Mouse (Mus musculus) kidney, embryonic 14.5 days (tissue): ENCODE measurements around the gene Nav2. TPM values are rescaled to one million over a fixed set of nuclear protein-coding genes. Genes with fewer than 3 reads are reported as not detected.

Source experiments
- ATAC-seq: fragments of 200-750 bp; cut with Nextera tagmentation; 2 replicates; pipeline ENCODE4 v1.8.0; 2017; ENCODE audit warnings: moderate number of reproducible peaks, mild to moderate bottlenecking, moderate TSS enrichment, moderate library complexity; ENCODE audit not compliant: low FRiP score, low TSS enrichment
- H3K27ac ChIP-seq: fragments of 300-500 bp; sonication (generic); 2 replicates; pipeline ENCODE4 v1.5.1; 2014; ENCODE audit warnings: low read depth, mild to moderate bottlenecking, low read length, moderate library complexity, mixed read lengths
- H3K27me3 ChIP-seq: fragments of 300-500 bp; sonication (generic); 2 replicates; pipeline ENCODE4 v1.6.1; 2014; ENCODE audit warnings: mild to moderate bottlenecking, low read length; ENCODE audit not compliant: control insufficient read depth, insufficient read depth
- H3K36me3 ChIP-seq: fragments of 300-500 bp; sonication (generic); 2 replicates; pipeline ENCODE4 v1.6.1; 2014; ENCODE audit warnings: low read length, mixed read lengths; ENCODE audit not compliant: control insufficient read depth, insufficient read depth
- H3K4me1 ChIP-seq: fragments of 300-500 bp; sonication (generic); 2 replicates; pipeline ENCODE4 v1.6.1; 2014; ENCODE audit warnings: low read length, mixed read lengths; ENCODE audit not compliant: control insufficient read depth, insufficient read depth
- H3K4me2 ChIP-seq: fragments of 300-500 bp; sonication (generic); replicated peaks from 2 replicates; pipeline ENCODE4 v1.6.1; 2014; ENCODE audit warnings: low read depth, mild to moderate bottlenecking, low read length
- H3K4me3 ChIP-seq: fragments of 300-500 bp; sonication (generic); 2 replicates; pipeline ENCODE4 v1.5.1; 2014; ENCODE audit warnings: mild to moderate bottlenecking, low read length
- H3K9ac ChIP-seq: fragments of 300-500 bp; sonication (generic); 2 replicates; pipeline ENCODE4 v1.6.1; 2014; ENCODE audit warnings: low read depth, mild to moderate bottlenecking, low read length, moderate library complexity
- H3K9me3 ChIP-seq: fragments of 300-500 bp; sonication (generic); 2 replicates; pipeline ENCODE4 v1.6.1; 2016; ENCODE audit warnings: low read length; ENCODE audit not compliant: control insufficient read depth
- WGBS: fragments of 180-500 bp; shearing (Covaris S2); extraction: QIAGEN DNeasy Blood & Tissue Kit; methylation state at CpG from one replicate; pipeline ENCODE4 v1.1.7; 2014; 5-methylcytosine and 5-hydroxymethylcytosine counted together
- polyA plus RNA-seq: library from polyadenylated mRNA; unstranded; fragments of >200 nt; fragmentation: Nextera tagmentation; extraction: Ambion mirVana; gene quantifications from 2 replicates; pipeline ENCODE4 v1.2.1, GENCODE M21; 2014

The Nav2 gene
- polyA plus RNA-seq, 1 experiment from 2014 or later, result 49.2 TPM

DNA sequence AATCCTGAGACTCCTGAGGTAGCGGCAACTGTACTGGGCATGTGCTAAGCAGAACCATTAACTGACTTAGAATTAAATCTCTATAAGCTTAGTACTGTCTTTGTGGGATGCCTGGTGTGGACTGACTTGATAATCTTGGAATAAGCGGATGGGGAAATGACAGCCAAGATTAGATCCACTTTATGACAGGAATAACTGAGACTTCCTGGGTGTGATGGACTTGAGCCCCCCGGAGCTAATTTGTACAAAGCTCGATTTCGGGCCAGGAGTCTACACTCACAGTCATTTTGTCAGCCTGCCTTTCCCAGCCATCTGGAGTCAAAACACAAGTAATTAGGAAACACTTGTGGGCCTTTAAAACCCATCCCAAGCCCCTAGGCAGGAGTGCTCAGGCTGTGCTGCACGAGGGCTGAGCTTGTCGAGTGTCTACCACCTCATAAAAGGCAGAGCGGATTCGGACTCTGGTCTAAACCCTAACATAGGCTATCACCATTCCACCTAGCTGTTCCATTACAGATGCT, 359.9 kb downstream of the Nav2 start:
- H3K27ac ChIP-seq, result no peak overlapping the region
- ATAC-seq, result no peak
- peaks cover 2% of the 10 kb centered on the region; the same call in 1 of the 2 replicates for H3K27me3 ChIP-seq
- no peaks in the 10 kb centered on the region for H3K9me3 ChIP-seq
- no peak overlapping the region for H3K9ac ChIP-seq
- H3K4me2 ChIP-seq, result no peak overlapping the region
- H3K4me3 ChIP-seq, result no peak overlapping the region
- WGBS, result 80% methylated on average over 9 of the region's 9 CpGs
- H3K36me3 ChIP-seq, result no peaks in the 10 kb centered on the region
- no peaks in the 10 kb centered on the region for H3K4me1 ChIP-seq

DNA sequence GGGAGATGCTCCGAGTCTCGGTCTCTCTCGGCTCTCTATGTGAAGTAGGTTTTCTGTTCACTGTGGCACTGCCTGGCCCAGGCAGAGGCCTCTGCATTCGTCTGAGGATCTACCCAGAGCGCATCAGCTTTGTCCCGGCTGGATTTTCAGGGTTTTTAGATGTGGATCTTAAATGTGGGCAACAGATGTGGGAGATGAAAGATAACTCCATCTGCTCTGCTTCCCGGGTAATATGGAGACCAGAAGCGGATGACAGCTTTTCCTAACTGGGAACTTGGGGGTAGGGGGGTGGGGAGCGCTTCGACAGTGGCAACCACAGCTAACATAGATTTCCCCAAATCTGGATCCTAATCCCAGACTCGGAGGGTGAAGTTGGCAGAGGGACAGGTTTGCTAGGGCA, 362.3 kb downstream of the Nav2 start:
- Histone ChIP-seq H3K4me3 (no peak overlapping the region), H3K4me2 (no peak overlapping the region), H3K27me3 (peaks cover 2% of the 10 kb centered on the region; the same call in 1 of the 2 replicates), H3K27ac (no peak overlapping the region), H3K4me1 (no peaks in the 10 kb centered on the region), H3K9ac (no peak overlapping the region), H3K36me3 (no peaks in the 10 kb centered on the region), H3K9me3 (no peaks in the 10 kb centered on the region)
- no peak for ATAC-seq
- WGBS, result 84% methylated on average over 11 of the region's 11 CpGs

DNA sequence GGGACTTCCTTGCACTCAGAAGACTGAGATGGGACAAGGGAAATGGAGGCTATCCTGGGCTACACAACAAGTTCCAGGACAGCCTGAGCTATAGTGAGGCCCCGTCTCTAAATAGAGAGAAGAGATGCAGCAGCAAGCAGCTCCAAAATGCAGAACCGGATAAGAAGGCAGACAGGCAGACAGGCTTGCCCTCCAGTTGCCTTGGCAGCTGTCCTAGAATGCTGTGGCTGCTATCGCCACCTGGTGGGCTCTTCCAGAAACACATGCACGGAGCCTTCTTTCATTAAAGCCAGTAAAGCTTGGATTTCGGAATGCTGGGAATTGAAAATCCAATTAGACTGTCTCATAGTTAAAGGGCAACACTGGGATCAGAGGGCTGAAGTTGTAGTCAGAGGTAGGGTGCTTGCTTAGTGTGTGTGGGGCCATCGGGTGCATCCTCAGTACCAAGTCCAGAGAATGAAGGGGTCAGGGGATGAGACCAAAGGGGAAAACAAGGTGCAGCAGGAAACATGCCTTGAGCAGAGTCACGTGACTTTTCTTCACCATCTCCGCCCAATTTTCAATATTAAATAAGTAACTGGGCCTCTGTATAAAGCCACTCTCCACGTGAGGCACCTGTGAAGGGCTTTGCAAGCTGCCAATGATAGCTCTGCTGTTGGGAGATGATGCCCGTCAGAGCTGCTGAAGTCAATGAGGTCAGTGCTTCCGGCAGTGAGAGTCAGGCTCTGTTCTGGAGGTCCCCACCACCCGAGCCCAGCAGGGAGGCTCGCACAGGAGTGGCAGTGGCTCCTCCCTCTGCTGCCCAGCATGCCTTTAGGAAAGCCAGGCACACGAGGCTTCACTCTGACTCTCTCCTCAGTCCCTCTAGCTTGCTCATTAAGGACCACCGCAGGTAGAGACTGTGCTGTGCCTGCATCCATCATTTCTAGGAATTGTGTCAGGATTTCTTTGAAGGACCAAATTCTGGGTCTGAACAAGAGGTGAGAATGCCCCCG, 364.2 kb downstream of the Nav2 start:
- peak; percentile 40; the same call in 1 of the 2 replicates for ATAC-seq
- H3K36me3 ChIP-seq, result no peaks in the 10 kb centered on the region
- WGBS, result 23% methylated on average over 16 of the region's 16 CpGs
- no peaks in the 10 kb centered on the region for H3K9me3 ChIP-seq
- H3K4me3 ChIP-seq, result no peak overlapping the region
- peaks cover 2% of the 10 kb centered on the region; the same call in 1 of the 2 replicates for H3K27me3 ChIP-seq
- H3K4me2 ChIP-seq, result no peak overlapping the region
- no peak overlapping the region for H3K27ac ChIP-seq
- no peak overlapping the region for H3K9ac ChIP-seq
- 0 out of 2 replicates have a peak, but pooled peaks cover 6% of the 10 kb centered on the region for H3K4me1 ChIP-seq

DNA sequence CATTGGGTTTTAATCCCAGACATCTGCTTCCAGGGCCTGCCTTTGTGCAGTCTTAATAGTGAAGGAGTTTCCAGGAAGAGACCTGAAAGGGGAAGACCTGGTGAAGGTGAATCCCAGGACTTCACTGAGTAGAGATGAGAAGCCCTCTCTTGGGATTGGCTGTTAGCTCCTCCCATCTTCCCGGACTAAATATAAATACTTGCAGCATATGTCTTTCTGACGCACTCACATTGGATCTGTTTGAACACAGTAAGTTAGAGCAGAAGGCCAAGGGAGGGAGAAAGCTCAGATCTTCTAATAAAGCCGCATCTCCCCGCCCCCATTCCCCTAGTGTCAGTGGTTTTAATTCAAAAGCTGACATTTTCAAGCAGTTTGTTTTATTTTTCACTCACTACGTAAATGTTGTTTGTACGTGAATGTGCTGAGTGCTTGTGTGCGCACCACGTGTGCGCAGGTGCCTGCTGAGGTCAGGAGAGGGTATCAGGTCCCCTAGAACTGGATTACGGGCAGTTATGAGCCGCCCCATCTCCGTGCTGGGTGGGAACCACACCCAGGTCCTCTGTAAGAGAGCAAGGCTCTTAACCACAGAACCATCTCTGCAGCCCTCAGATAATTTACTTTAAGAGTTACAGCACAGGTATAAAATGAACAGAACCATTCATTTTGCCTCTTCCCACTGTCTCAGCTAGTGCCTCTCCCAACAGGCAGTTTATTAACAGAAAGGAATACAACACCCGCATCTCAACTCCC, 365.6 kb downstream of the Nav2 start:
- Histone ChIP-seq H3K9ac (no peak overlapping the region), H3K4me1 (0 out of 2 replicates have a peak, but pooled peaks cover 6% of the 10 kb centered on the region), H3K36me3 (no peaks in the 10 kb centered on the region), H3K4me2 (no peak overlapping the region), H3K27ac (no peak overlapping the region), H3K4me3 (no peak overlapping the region), H3K9me3 (no peaks in the 10 kb centered on the region), H3K27me3 (peaks cover 2% of the 10 kb centered on the region; the same call in 1 of the 2 replicates)
- ATAC-seq, result no peak
- 86% methylated on average over 13 of the region's 13 CpGs for WGBS

DNA sequence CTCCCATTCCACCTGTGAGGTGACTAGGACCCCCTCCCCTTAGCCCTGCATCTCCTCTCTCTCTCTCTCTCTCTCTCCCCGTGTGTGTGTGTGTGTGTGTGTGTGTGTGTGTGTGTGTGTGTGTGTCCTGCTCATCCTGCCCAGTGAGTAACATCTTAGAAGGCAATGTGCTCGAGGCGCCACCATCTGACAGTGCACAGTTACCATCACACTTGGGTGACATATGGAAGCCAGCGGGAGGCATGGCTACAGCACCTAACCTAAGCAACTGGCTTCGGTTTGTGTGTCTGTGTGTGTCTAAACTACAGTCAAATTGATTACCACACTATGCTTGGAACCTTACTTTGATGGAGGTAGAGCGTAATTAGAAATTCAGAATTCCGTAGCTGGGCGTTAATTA, 366.2 kb downstream of the Nav2 start:
- H3K9ac ChIP-seq, result no peak overlapping the region
- H3K27ac ChIP-seq, result no peak overlapping the region
- 0 out of 2 replicates have a peak, but pooled peaks cover 6% of the 10 kb centered on the region for H3K4me1 ChIP-seq
- H3K36me3 ChIP-seq, result no peaks in the 10 kb centered on the region
- no peak overlapping the region for H3K4me2 ChIP-seq
- ATAC-seq, result no peak
- H3K27me3 ChIP-seq, result peaks cover 2% of the 10 kb centered on the region; the same call in 1 of the 2 replicates
- WGBS, result 82% methylated on average over 8 of the region's 8 CpGs
- H3K9me3 ChIP-seq, result no peaks in the 10 kb centered on the region
- H3K4me3 ChIP-seq, result no peak overlapping the region

DNA sequence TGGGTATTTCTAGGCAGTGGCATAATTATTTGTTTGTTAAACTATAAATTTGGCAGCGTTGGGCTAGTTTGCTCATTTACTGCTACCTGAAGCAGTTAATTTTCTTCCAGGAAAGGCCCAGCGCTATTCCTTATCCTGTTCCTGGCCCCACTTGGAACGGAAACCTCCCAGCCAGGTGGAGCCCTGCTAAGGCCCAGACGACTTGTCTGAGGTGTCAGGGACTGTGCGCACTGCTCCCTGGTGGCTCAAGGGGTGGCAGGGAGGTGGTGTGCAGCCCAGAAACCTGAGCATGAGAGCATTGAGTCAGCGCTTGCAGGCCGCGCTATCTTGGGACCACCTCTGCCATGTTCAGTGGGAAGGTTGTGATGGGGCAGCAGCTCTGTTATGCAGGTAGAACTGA, 367.6 kb downstream of the Nav2 start:
- Histone ChIP-seq H3K4me3 (no peak overlapping the region), H3K4me2 (no peak overlapping the region), H3K4me1 (0 out of 2 replicates have a peak, but pooled peaks cover 6% of the 10 kb centered on the region), H3K36me3 (no peaks in the 10 kb centered on the region), H3K9me3 (no peaks in the 10 kb centered on the region), H3K9ac (no peak overlapping the region), H3K27ac (no peak overlapping the region), H3K27me3 (peaks cover under 1% of the 10 kb centered on the region; the same call in 1 of the 2 replicates)
- 69% methylated on average over 8 of the region's 8 CpGs for whole genome bisulfite sequencing
- no peak for ATAC-seq

DNA sequence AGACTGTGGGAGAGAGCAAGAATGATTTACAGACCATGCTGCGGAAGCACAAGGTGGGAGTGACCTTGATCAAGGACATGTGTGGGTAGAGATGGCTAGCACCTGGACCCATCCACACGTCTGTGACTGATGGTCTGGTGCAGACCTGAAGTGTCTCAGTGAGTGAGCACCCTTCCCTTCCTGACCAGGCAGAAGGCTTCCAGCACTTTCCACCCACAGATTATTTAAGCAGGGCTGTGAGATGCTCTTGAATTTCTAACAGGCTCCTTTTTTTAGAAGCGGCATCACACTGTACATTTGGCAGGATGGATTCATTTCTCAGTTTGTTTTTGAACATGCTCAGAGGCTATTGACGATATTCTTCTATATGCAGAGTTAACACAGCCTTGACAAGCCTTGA, 369.2 kb downstream of the Nav2 start:
- ATAC-seq, result peak; percentile 42; the same call in 1 of the 2 replicates
- Histone ChIP-seq H3K9ac (no peak overlapping the region), H3K27me3 (no peaks in the 10 kb centered on the region; the same call in 1 of the 2 replicates), H3K36me3 (no peaks in the 10 kb centered on the region), H3K4me3 (no peak overlapping the region), H3K27ac (no peak overlapping the region), H3K4me2 (no peak overlapping the region), H3K4me1 (0 out of 2 replicates have a peak, but pooled peaks cover 6% of the 10 kb centered on the region), H3K9me3 (no peaks in the 10 kb centered on the region)
- 57% methylated on average over 4 of the region's 4 CpGs for WGBS

DNA sequence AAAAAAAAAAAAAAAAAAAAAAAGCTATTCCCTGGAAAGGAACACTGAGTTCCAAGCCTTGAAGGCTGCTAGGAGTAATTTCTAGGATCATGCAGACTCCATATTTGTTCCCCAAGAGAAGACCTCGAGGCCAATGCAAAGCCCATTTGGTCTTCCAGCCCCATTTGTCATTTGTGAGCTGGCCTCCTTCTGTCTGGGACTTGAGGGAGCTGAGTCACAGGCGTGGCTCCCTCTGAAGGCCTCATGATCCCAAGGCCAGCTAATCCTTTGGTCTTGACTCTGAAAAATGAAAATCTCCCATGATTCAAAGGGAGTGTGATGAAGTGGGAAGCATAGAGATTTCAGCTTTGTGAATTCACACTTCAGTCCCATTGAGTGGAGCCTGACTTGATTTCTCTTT, 370.0 kb downstream of the Nav2 start:
- no peaks in the 10 kb centered on the region for H3K9me3 ChIP-seq
- H3K36me3 ChIP-seq, result no peaks in the 10 kb centered on the region
- no peak overlapping the region for H3K4me2 ChIP-seq
- no peak for ATAC-seq
- WGBS, result 42% methylated on average over 2 of the region's 2 CpGs
- no peak overlapping the region for H3K27ac ChIP-seq
- no peaks in the 10 kb centered on the region for H3K27me3 ChIP-seq
- H3K4me3 ChIP-seq, result no peak overlapping the region
- no peak overlapping the region for H3K9ac ChIP-seq
- H3K4me1 ChIP-seq, result 0 out of 2 replicates have a peak, but pooled peaks cover 6% of the 10 kb centered on the region
